In the genomic region with DNA sequence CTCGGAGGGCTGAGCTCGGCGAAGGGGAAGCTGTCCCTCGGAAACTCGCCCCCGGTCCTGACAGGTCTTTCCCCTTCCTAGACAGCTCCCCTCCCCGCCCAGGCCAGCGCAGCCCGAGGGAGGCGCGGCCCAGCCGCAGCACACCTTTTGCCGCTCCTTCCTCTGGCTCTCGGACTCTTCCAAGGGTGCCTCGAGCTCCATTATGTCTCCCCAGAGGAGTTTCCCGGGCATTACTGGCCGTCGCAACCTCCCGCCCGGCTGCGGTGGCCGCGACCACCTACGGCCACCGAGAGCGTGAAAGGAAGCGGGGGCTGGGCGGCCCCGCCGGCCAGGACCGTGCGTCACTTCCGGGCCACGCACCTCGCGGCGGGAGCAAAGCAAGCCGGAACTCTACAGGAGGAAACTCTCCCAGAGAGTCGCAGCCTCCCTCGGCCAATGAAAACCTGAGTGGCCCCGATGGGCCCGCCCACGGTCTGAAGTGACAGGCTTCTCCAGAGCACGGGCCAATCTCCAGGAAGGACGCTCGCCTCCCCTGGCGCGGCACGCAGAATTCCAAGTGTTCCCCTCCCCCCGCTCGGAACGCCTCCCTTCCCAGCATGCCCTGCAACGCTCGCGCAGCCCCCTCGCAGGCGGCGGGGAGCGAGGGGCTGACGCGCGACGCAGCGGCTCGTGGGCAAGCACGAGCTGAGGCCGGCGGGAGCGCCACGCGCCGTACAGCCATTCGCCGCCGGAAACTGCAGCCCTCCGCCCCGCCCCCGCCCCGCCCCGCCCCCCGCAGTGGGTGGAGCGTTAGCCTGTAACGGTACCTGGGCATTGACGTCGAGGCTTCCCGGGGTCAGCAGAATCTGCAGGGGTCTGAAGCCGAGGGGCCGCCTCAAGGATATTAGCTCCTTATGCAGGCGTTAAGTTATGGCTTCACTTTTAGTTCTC, we compare ENCODE assay signal across 8 mouse cellular contexts. TPM values are rescaled to one million over a fixed set of nuclear protein-coding genes. Genes with fewer than 3 reads are reported as not detected.
DNase-seq lines count a peak whose midpoint lies in the region; ATAC-seq lines count a peak whose summit lies in the region.

A gene (minus strand): TSS at position 338 of the 930 bp plus-strand sequence.

- H3K27me3 ChIP-seq in hindbrain, embryonic 12.5 days = no peaks in the 10 kb centered on the region; the same call in 1 of the 2 replicates

- WGBS in hindbrain, embryonic 12.5 days = under 1% methylated on average over 66 of the region's 89 CpGs

- peak within 1 kb of the TSS; percentile 79 for H3K4me2 ChIP-seq in hindbrain, embryonic 12.5 days (replicated peaks)

- peaks cover 6% of the 10 kb centered on the region; the same call in 1 of the 2 replicates for H3K36me3 ChIP-seq in hindbrain, embryonic 12.5 days

- DNase-seq in NIH3T3 (ENCODE audit: low read depth) = peak; percentile 100
- peak; percentile 100 for DNase-seq in cerebellum, postnatal 10 days
- peak; percentile 100 for DNase-seq in frontal cortex, postnatal 10 days (ENCODE audit: low spot score in 2 of 2)
- DNase-seq in layer of hippocampus, postnatal 14 days (ENCODE audit: low spot score in 2 of 2) = peak; percentile 100
- DNase-seq in lung, postnatal 14 days = peak; percentile 98
- peak; percentile 97 for DNase-seq in retina, adult 2 months (ENCODE audit: low read depth, low spot score)
- peak; percentile 96 to 99 for DNase-seq in thymus, postnatal 36 days

- H3K4me1 ChIP-seq in hindbrain, embryonic 12.5 days = peaks cover 12% of the 10 kb centered on the region

- H3K9ac ChIP-seq in hindbrain, embryonic 12.5 days = peak within 1 kb of the TSS; percentile 90

- peak within 1 kb of the TSS; percentile 72 for H3K4me3 ChIP-seq in hindbrain, embryonic 12.5 days

- peak within 1 kb of the TSS; percentile 92 for H3K27ac ChIP-seq in hindbrain, embryonic 12.5 days

- H3K9me3 ChIP-seq in hindbrain, embryonic 12.5 days (replicated peaks) = no peaks in the 10 kb centered on the region

- peak; percentile 100 for ATAC-seq in hindbrain, embryonic 12.5 days (ENCODE audit: low FRiP score)

RNA-seq across cellular contexts. Expression of the gene that starts here (rescaled TPM):
- polyA plus RNA-seq in hindbrain, embryonic 12.5 days (2016; fragmentation: Nextera tagmentation; extraction: Ambion mirVana) = 130 and 135 TPM in 2 replicates
- 10 to 100 TPM; 79.3 to 86.0 TPM for total RNA-seq in layer of hippocampus, postnatal 14 days (2021)

Comparison
In these comparisons a context has a peak if more than half of its experiments do, and no peak if none do; other contexts are left out.
1. Peak in every context shown above with its lines: DNase-seq, ATAC-seq, H3K4me3 ChIP-seq and H3K27ac ChIP-seq.